Mouse (Mus musculus): ENCODE results near the gene Abi3. TPM values are rescaled to one million over a fixed set of nuclear protein-coding genes. Genes with fewer than 3 reads are reported as not detected.

Abi3 gene
- polyA plus RNA-seq, 1 experiment from 2014 or later = 5.4 TPM

- H3K36me3 ChIP-seq = no peaks in the 10 kb centered on the region
- no peak for ATAC-seq (ENCODE audit: low FRiP score, low read depth)
- H3K9me3 ChIP-seq = 0 out of 2 replicates have a peak, but pooled peaks cover under 1% of the 10 kb centered on the region
- no peak overlapping the region for H3K27ac ChIP-seq
- H3K4me3 ChIP-seq = no peak overlapping the region
- WGBS = 81% methylated on average over 3 of the region's 3 CpGs
- no peak overlapping the region; the same call in 1 of the 2 replicates for H3K9ac ChIP-seq
- peaks cover 35% of the 10 kb centered on the region for H3K27me3 ChIP-seq
- no peak overlapping the region for H3K4me2 ChIP-seq (replicated peaks)
- peaks cover 10% of the 10 kb centered on the region; the same call in 1 of the 2 replicates for H3K4me1 ChIP-seq
Observed at GRCm38 (mm10) chr11:95821511-95821910, 20.8 kb downstream of the Abi3 start.

GRCm38 (mm10) chr11:95819138-95819537 lies 23.1 kb downstream of the Abi3 start:
- H3K4me1 ChIP-seq = peaks cover 2% of the 10 kb centered on the region; the same call in 1 of the 2 replicates
- no peak overlapping the region for H3K4me3 ChIP-seq
- no peak overlapping the region for H3K27ac ChIP-seq
- WGBS = 72% methylated on average over 8 of the region's 8 CpGs
- no peaks in the 10 kb centered on the region for H3K36me3 ChIP-seq
- no peak overlapping the region for H3K9ac ChIP-seq
- peaks cover 5% of the 10 kb centered on the region; the same call in 1 of the 2 replicates for H3K9me3 ChIP-seq
- no peak for ATAC-seq (ENCODE audit: low FRiP score, low read depth)
- peaks cover 14% of the 10 kb centered on the region for H3K27me3 ChIP-seq
- H3K4me2 ChIP-seq (replicated peaks) = no peak overlapping the region

GRCm38 (mm10) chr11:95815412-95815811 lies 26.9 kb downstream of the Abi3 start:
- no peak for ATAC-seq (ENCODE audit: low FRiP score, low read depth)
- no peak overlapping the region for H3K27ac ChIP-seq

DNA sequence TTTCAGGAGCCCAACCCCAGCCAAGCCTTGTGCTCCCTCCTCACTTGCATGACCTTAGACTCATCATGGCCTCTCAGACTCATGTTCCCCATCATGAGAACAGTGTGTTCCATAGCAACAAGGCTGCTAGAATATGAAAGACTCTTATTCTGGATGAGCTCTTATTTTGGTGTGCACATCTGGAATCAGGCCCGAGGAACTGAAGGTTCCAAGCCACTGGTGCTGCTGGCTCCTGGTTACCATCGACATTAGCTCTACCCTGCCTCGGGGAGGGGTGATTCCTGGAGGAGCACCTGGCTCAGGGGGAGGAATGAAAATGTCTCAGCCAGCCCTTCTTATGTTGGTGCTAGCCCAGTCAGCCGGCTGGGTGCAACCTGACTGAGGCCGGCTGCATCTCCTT lies 27.4 kb downstream of the Abi3 start:
- Histone ChIP-seq H3K36me3 (no peaks in the 10 kb centered on the region), H3K4me2 (replicated peaks) (no peak overlapping the region), H3K9me3 (peaks cover 6% of the 10 kb centered on the region; the same call in 1 of the 2 replicates), H3K9ac (no peak overlapping the region), H3K4me3 (no peak overlapping the region), H3K27ac (no peak overlapping the region), H3K27me3 (no peaks in the 10 kb centered on the region), H3K4me1 (no peaks in the 10 kb centered on the region)
- ATAC-seq (ENCODE audit: low FRiP score, low read depth) = no peak
- 60% methylated on average over 5 of the region's 5 CpGs for WGBS

More at GRCm38 (mm10) chr11:95815412-95815811, 26.9 kb downstream of the Abi3 start:
- Histone ChIP-seq H3K4me2 (replicated peaks) (no peak overlapping the region), H3K36me3 (no peaks in the 10 kb centered on the region), H3K4me3 (no peak overlapping the region), H3K9ac (no peak overlapping the region), H3K4me1 (no peaks in the 10 kb centered on the region), H3K9me3 (peaks cover 6% of the 10 kb centered on the region; the same call in 1 of the 2 replicates), H3K27me3 (no peaks in the 10 kb centered on the region)
- 78% methylated on average over 9 of the region's 9 CpGs for WGBS

DNA sequence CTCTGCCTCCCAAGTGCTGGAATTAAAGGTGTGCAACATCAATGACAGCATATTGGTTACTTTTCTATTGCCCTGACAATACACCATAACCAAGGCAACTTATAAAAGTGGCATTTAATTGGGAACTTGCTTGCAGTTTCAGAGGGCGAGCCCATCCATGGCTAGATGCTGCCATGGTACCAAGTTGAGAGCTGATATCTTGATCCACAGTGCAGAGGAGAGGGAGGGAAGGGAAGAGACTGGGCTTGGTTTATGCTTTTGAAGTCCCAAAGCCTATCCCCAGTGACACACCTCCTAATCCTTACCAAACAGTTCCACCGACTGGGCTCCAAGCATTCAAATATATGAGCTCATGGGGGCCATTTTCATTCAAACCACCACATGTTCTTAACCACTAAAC lies 28.2 kb downstream of the Abi3 start:
- Histone ChIP-seq H3K27me3 (no peaks in the 10 kb centered on the region), H3K4me3 (no peak overlapping the region), H3K4me1 (no peaks in the 10 kb centered on the region), H3K9ac (no peak overlapping the region), H3K27ac (no peak overlapping the region), H3K4me2 (replicated peaks) (no peak overlapping the region), H3K9me3 (peaks cover 6% of the 10 kb centered on the region; the same call in 1 of the 2 replicates), H3K36me3 (no peaks in the 10 kb centered on the region)
- no peak for ATAC-seq (ENCODE audit: low FRiP score, low read depth)
- WGBS = 88% methylated on average over 2 of the region's 2 CpGs

- no peak overlapping the region for H3K4me3 ChIP-seq
- peaks cover 12% of the 10 kb centered on the region for H3K9me3 ChIP-seq
- 72% methylated on average over 4 of the region's 4 CpGs for WGBS
- H3K9ac ChIP-seq = no peak overlapping the region
- no peaks in the 10 kb centered on the region for H3K4me1 ChIP-seq
- H3K36me3 ChIP-seq = no peaks in the 10 kb centered on the region
- H3K4me2 ChIP-seq (replicated peaks) = no peak overlapping the region
- H3K27me3 ChIP-seq = no peaks in the 10 kb centered on the region
- ATAC-seq (ENCODE audit: low FRiP score, low read depth) = no peak
- no peak overlapping the region for H3K27ac ChIP-seq
Observed at GRCm38 (mm10) chr11:95812224-95812623, 30.1 kb downstream of the Abi3 start.

- no peak overlapping the region for H3K9ac ChIP-seq
- H3K9me3 ChIP-seq = peaks cover 12% of the 10 kb centered on the region
- no peaks in the 10 kb centered on the region for H3K4me1 ChIP-seq
- 84% methylated on average over 6 of the region's 6 CpGs for WGBS
- H3K4me3 ChIP-seq = no peak overlapping the region
- no peak overlapping the region for H3K27ac ChIP-seq
- no peak overlapping the region for H3K4me2 ChIP-seq (replicated peaks)
- H3K36me3 ChIP-seq = no peaks in the 10 kb centered on the region
- no peaks in the 10 kb centered on the region for H3K27me3 ChIP-seq
- no peak for ATAC-seq (ENCODE audit: low FRiP score, low read depth)
Observed at GRCm38 (mm10) chr11:95811741-95812140, 30.5 kb downstream of the Abi3 start.

DNA sequence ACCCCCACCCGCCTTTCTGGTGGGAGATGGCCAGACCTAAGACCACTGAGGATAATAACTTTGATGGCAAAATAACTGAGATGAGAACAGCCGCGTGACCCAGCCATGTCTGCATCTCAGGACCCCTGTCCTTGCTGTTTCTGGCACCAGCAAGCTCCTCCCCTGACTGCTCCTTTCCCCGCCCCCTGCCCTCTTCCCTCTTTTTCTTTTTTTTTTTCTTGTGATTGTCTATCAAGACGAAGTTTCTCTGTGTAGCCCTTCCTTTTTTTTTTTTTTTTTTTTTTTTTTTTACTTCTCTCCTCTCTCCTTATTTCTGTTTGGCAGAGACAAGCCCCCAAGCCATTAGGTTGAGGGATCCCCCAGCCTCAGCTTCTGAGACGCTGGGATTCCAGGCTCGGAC lies 31.4 kb downstream of the Abi3 start:
- WGBS = 62% methylated on average over 7 of the region's 7 CpGs
- no peaks in the 10 kb centered on the region for H3K27me3 ChIP-seq

GRCm38 (mm10) chr11:95809603-95810002 lies 32.7 kb downstream of the Abi3 start:
- Histone ChIP-seq H3K4me3 (no peak overlapping the region), H3K9ac (no peak overlapping the region), H3K27ac (no peak overlapping the region), H3K4me2 (replicated peaks) (no peak overlapping the region), H3K4me1 (no peaks in the 10 kb centered on the region), H3K36me3 (no peaks in the 10 kb centered on the region), H3K27me3 (no peaks in the 10 kb centered on the region), H3K9me3 (peaks cover 9% of the 10 kb centered on the region)
- ATAC-seq (ENCODE audit: low FRiP score, low read depth) = no peak
- WGBS = 57% methylated on average over 5 of the region's 5 CpGs

More for the DNA sequence above, 31.4 kb downstream of the Abi3 start:
- no peak overlapping the region for H3K9ac ChIP-seq
- H3K9me3 ChIP-seq = peaks cover 9% of the 10 kb centered on the region
- no peaks in the 10 kb centered on the region for H3K36me3 ChIP-seq
- H3K27ac ChIP-seq = no peak overlapping the region
- no peaks in the 10 kb centered on the region for H3K4me1 ChIP-seq
- no peak overlapping the region for H3K4me2 ChIP-seq (replicated peaks)
- no peak for ATAC-seq (ENCODE audit: low FRiP score, low read depth)
- H3K4me3 ChIP-seq = no peak overlapping the region

DNA sequence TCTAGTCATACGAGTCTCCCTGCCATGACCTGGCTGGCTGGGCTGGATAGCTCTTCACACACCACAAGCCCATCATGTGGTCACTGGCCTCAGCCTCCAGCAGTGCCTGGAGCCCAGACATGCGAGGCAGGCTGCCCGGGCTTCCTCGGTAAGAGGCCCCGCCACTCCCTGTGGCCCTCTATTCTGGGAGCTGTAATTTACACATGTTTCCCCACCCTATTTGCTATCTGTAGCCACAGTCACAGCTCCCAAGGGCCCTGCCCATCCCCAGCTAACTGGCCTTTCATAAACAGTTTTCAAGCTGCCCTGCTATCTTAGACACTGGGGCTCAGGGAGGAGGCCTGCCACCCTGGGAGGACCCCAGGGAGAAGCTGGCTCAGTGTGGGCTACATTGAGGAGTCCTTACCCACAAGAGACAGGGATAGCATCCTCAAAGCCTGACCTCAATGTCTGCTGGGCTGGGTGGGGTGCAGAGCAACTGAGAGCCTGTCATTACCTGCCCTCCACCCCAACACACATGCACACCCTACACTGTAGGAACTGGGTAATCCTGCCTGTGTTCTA lies 33.7 kb downstream of the Abi3 start:
- H3K27ac ChIP-seq = no peak overlapping the region
- H3K36me3 ChIP-seq = no peaks in the 10 kb centered on the region
- H3K9me3 ChIP-seq = peaks cover 6% of the 10 kb centered on the region
- H3K4me2 ChIP-seq (replicated peaks) = no peak overlapping the region
- no peak overlapping the region for H3K4me3 ChIP-seq
- 64% methylated on average over 5 of the region's 5 CpGs for WGBS
- no peak overlapping the region for H3K9ac ChIP-seq
- H3K4me1 ChIP-seq = no peaks in the 10 kb centered on the region
- ATAC-seq (ENCODE audit: low FRiP score, low read depth) = no peak
- no peaks in the 10 kb centered on the region for H3K27me3 ChIP-seq

GRCm38 (mm10) chr11:95807884-95808283 lies 34.4 kb downstream of the Abi3 start:
- Histone ChIP-seq H3K36me3 (no peaks in the 10 kb centered on the region), H3K9ac (no peak overlapping the region), H3K27ac (no peak overlapping the region), H3K9me3 (peaks cover 6% of the 10 kb centered on the region), H3K4me2 (replicated peaks) (no peak overlapping the region), H3K4me1 (no peaks in the 10 kb centered on the region), H3K27me3 (no peaks in the 10 kb centered on the region), H3K4me3 (no peak overlapping the region)
- 96% methylated on average over 5 of the region's 5 CpGs for WGBS
- ATAC-seq (ENCODE audit: low FRiP score, low read depth) = no peak

DNA sequence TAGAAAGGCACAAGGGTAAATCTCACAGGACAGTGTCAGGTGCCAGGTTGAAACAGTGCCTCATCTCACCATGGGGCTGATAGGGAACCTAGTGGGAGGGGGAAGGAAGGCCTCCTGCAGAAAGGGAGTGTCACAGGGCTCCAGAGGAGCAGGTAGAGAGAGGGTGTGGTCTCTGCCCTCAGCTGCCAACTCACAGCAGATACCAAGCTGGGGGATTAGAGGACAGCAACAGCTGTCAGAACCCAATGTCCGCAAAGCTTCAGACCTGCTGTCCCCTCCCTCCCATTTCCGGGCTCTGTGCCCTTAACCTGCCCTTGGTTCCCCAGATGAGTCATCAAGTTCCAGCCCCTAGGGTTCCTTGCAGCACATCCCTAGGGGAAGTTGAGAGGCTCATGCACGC lies 36.7 kb downstream of the Abi3 start:
- Histone ChIP-seq H3K27me3 (no peaks in the 10 kb centered on the region), H3K27ac (no peak overlapping the region), H3K4me3 (no peak overlapping the region), H3K9me3 (peaks cover 6% of the 10 kb centered on the region), H3K4me2 (replicated peaks) (no peak overlapping the region), H3K36me3 (no peaks in the 10 kb centered on the region), H3K9ac (no peak overlapping the region), H3K4me1 (no peaks in the 10 kb centered on the region)
- ATAC-seq (ENCODE audit: low FRiP score, low read depth) = no peak
- 44% methylated on average over 3 of the region's 3 CpGs for WGBS

- no peak overlapping the region for H3K27ac ChIP-seq
- peaks cover 6% of the 10 kb centered on the region for H3K9me3 ChIP-seq
- no peak overlapping the region for H3K4me2 ChIP-seq (replicated peaks)
- H3K4me3 ChIP-seq = no peak overlapping the region
- no peaks in the 10 kb centered on the region for H3K4me1 ChIP-seq
- WGBS = 72% methylated on average over 5 of the region's 5 CpGs
- no peaks in the 10 kb centered on the region for H3K36me3 ChIP-seq
- no peaks in the 10 kb centered on the region for H3K27me3 ChIP-seq
- no peak for ATAC-seq (ENCODE audit: low FRiP score, low read depth)
- H3K9ac ChIP-seq = no peak overlapping the region
Observed at GRCm38 (mm10) chr11:95805010-95805409, 37.3 kb downstream of the Abi3 start.

Measured in limb, embryonic 13.5 days (tissue).